Mouse (Mus musculus) C2C12 (cell line): ENCODE results near the gene Pdcl2.

Experiments used
- CTCF ChIP-seq: IDR thresholded peaks from one replicate; pipeline ENCODE4 v1.5.1; 2011; ENCODE audit not compliant: control insufficient read depth, insufficient read depth, insufficient read length
- MAX ChIP-seq: IDR thresholded peaks from one replicate; pipeline ENCODE4 v1.6.1; 2011; ENCODE audit warnings: mild to moderate bottlenecking, control low read depth

DNA sequence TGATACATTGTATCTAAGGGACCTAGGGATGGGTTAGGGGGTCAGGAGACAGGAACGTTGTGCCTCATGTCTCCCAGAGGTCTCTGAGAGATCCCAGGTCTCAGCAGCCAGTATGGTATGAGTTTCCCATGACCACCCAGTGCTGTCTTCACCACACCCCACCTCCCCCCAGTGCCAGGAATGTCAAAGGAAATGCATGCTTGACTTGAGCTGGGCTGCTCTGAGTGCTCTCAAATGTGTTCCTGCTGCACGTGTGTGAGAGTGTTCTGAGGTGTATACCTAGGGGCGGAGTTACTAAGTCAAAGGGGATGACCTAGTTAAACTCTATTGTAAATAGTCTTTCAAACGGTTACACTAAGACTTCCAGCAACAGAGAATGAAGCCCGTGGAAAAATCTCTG is 34.5 kb upstream of the Pdcl2 start:
- TF ChIP-seq CTCF (no peak), MAX (no peak)
